Mouse (Mus musculus): ENCODE measurements around the gene Gna14.

DNA sequence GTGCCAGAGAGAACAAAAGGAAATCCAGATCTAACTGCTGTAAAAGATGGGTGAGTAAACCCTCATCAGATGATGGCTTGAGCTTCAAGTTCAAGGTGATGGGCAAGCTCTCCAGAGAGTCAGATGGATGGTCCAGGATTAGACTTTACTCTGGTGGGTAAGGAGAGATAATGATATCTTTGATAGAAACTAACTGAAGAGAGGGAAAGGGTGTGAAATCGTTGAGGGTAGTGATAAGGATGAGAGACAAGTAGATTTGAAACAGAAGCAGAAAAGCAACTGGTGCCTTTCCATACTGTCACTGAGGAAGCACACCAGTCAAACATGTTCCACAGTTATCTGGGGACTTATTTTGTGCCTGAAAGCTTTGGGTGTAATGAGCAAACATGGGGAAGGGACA is 56.9 kb downstream of the Gna14 start:
- TF ChIP-seq CTCF (IDR thresholded peaks at IDR 0.05; ENCODE audit: low read depth, low read length) (no peak), POLR2A (IDR thresholded peaks at IDR 0.05; ENCODE audit: insufficient read depth, low read length) (no peak)
